Mouse (Mus musculus): ENCODE data around the gene Proser3. TPM values are rescaled to one million over a fixed set of nuclear protein-coding genes. Genes with fewer than 3 reads are reported as not detected.
A peak's percentile ranks its signal among the peaks of the same experiment; 100 is the strongest.

The Proser3 gene
- polyA plus RNA-seq, 1 experiment from 2014 or later, result 6.7 TPM

- Histone ChIP-seq H3K9me3 (no peaks in the 10 kb centered on the region), H3K27me3 (peaks cover 9% of the 10 kb centered on the region; the same call in 1 of the 2 replicates), H3K4me1 (replicated peaks) (peaks cover 40% of the 10 kb centered on the region), H3K9ac (no peak overlapping the region), H3K27ac (replicated peaks) (no peak overlapping the region), H3K4me3 (no peak overlapping the region), H3K4me2 (no peak overlapping the region), H3K36me3 (peaks cover 39% of the 10 kb centered on the region)
- ATAC-seq (ENCODE audit: low read depth), result no peak
- WGBS, result 95% methylated on average over 18 of the region's 18 CpGs
These were observed 4.9 kb upstream of the Proser3 start for GRCm38 (mm10) chr7:30556894-30557536.

- Histone ChIP-seq H3K9ac (peak overlapping the region; percentile 70), H3K36me3 (peaks cover 41% of the 10 kb centered on the region), H3K27me3 (peaks cover 9% of the 10 kb centered on the region; the same call in 1 of the 2 replicates), H3K4me3 (peak overlapping the region; percentile 64; the same call in 1 of the 2 replicates), H3K4me1 (replicated peaks) (peaks cover 32% of the 10 kb centered on the region), H3K4me2 (peak overlapping the region; percentile 87), H3K9me3 (no peaks in the 10 kb centered on the region), H3K27ac (replicated peaks) (no peak overlapping the region)
- WGBS, result 85% methylated on average over 22 of the region's 22 CpGs
- no peak for ATAC-seq (ENCODE audit: low read depth)
These were observed 1.9 kb upstream of the Proser3 start for GRCm38 (mm10) chr7:30553810-30554584.

- H3K9me3 ChIP-seq, result no peaks in the 10 kb centered on the region
- peaks cover 23% of the 10 kb centered on the region for H3K4me1 ChIP-seq (replicated peaks)
- H3K9ac ChIP-seq, result peak overlapping the region; percentile 70
- peaks cover 9% of the 10 kb centered on the region; the same call in 1 of the 2 replicates for H3K27me3 ChIP-seq
- peaks cover 48% of the 10 kb centered on the region for H3K36me3 ChIP-seq
- peak overlapping the region; percentile 64 for H3K4me3 ChIP-seq
- H3K27ac ChIP-seq (replicated peaks), result peak overlapping the region; percentile 93
- H3K4me2 ChIP-seq, result peak overlapping the region; percentile 87
- WGBS, result 8% methylated on average over 23 of the region's 23 CpGs
- ATAC-seq (ENCODE audit: low read depth), result no peak
These were observed 1.0 kb upstream of the Proser3 start for GRCm38 (mm10) chr7:30553021-30553589.

- peak overlapping the region; percentile 64 for H3K4me3 ChIP-seq
- peak overlapping the region; percentile 72 for H3K9ac ChIP-seq
- H3K4me2 ChIP-seq, result peak overlapping the region; percentile 87
- H3K4me1 ChIP-seq (replicated peaks), result peaks cover 18% of the 10 kb centered on the region
- peaks cover 9% of the 10 kb centered on the region; the same call in 1 of the 2 replicates for H3K27me3 ChIP-seq
- no peaks in the 10 kb centered on the region for H3K9me3 ChIP-seq
- peak overlapping the region; percentile 93 for H3K27ac ChIP-seq (replicated peaks)
- 5% methylated on average over 10 of the region's 10 CpGs for WGBS
- H3K36me3 ChIP-seq, result peaks cover 38% of the 10 kb centered on the region
- peak; percentile 70 for ATAC-seq (ENCODE audit: low read depth)
These were observed 526 bp downstream of the Proser3 start for GRCm38 (mm10) chr7:30551445-30552101.

DNA sequence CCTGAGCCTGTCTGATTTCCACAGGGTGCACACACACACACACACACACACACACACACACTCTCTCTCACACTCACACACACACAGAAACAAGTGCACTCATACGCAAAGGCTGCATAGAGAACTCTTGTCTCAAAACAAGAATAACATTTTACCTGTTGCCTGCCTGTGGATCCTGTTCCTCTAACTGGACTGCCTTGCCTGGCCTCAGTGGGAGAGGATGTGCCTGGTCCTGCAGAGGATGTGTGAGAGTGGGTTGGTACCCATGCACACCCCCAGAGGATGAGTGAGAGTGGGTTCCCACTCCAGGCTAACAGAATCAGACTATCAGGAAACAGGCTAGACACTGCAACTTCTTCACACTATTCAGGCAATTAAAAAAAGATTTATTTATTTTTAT, 1.5 kb downstream of the Proser3 start:
- peaks cover 9% of the 10 kb centered on the region; the same call in 1 of the 2 replicates for H3K27me3 ChIP-seq
- H3K4me3 ChIP-seq, result no peak overlapping the region
- WGBS, result 100% methylated on average over 1 of the region's 1 CpGs
- no peaks in the 10 kb centered on the region for H3K9me3 ChIP-seq
- ATAC-seq (ENCODE audit: low read depth), result no peak
- H3K9ac ChIP-seq, result no peak overlapping the region
- H3K4me1 ChIP-seq (replicated peaks), result peaks cover 18% of the 10 kb centered on the region
- H3K4me2 ChIP-seq, result no peak overlapping the region
- H3K27ac ChIP-seq (replicated peaks), result no peak overlapping the region
- H3K36me3 ChIP-seq, result peaks cover 37% of the 10 kb centered on the region

GRCm38 (mm10) chr7:30549880-30550279, 2.2 kb downstream of the Proser3 start:
- Histone ChIP-seq H3K27me3 (peaks cover 9% of the 10 kb centered on the region; the same call in 1 of the 2 replicates), H3K4me1 (replicated peaks) (peaks cover 18% of the 10 kb centered on the region), H3K9me3 (no peaks in the 10 kb centered on the region), H3K9ac (no peak overlapping the region), H3K27ac (replicated peaks) (no peak overlapping the region), H3K4me3 (no peak overlapping the region), H3K36me3 (peaks cover 33% of the 10 kb centered on the region), H3K4me2 (no peak overlapping the region)
- ATAC-seq (ENCODE audit: low read depth), result no peak
- 97% methylated on average over 2 of the region's 2 CpGs for WGBS

- no peak for ATAC-seq (ENCODE audit: low read depth)
- Histone ChIP-seq H3K4me1 (replicated peaks) (no peaks in the 10 kb centered on the region), H3K27me3 (no peaks in the 10 kb centered on the region), H3K36me3 (peaks cover 50% of the 10 kb centered on the region), H3K4me3 (no peak overlapping the region), H3K9me3 (no peaks in the 10 kb centered on the region), H3K9ac (no peak overlapping the region), H3K27ac (replicated peaks) (no peak overlapping the region), H3K4me2 (no peak overlapping the region)
- WGBS, result 88% methylated on average over 2 of the region's 2 CpGs
These were observed 7.8 kb downstream of the Proser3 start for GRCm38 (mm10) chr7:30544327-30544726.

DNA sequence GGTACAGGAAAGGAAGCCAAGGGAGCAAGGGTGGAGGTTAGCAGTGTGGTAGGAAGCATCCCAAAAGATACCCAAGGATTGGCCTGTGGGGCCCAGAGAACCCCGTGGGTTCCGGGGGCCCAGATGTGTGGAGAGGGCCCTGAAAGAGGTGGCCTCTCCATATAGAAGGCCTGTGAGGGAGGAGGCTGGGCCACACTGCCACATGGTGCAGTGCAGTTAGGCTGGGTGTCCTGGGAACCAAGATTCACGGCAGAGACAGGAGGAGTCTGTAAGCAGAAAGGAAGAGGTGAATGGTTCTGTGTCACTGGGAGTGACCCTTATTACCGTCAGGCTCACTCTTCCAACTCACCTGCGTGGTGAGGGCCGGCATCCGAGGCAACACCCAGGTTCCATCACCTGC, 11.5 kb downstream of the Proser3 start:
- Histone ChIP-seq H3K4me1 (replicated peaks) (peaks cover 5% of the 10 kb centered on the region), H3K4me2 (no peak overlapping the region), H3K9ac (no peak overlapping the region), H3K36me3 (peaks cover 32% of the 10 kb centered on the region), H3K9me3 (no peaks in the 10 kb centered on the region), H3K4me3 (no peak overlapping the region), H3K27ac (replicated peaks) (no peak overlapping the region), H3K27me3 (no peaks in the 10 kb centered on the region)
- 90% methylated on average over 7 of the region's 7 CpGs for WGBS
- no peak for ATAC-seq (ENCODE audit: low read depth)

DNA sequence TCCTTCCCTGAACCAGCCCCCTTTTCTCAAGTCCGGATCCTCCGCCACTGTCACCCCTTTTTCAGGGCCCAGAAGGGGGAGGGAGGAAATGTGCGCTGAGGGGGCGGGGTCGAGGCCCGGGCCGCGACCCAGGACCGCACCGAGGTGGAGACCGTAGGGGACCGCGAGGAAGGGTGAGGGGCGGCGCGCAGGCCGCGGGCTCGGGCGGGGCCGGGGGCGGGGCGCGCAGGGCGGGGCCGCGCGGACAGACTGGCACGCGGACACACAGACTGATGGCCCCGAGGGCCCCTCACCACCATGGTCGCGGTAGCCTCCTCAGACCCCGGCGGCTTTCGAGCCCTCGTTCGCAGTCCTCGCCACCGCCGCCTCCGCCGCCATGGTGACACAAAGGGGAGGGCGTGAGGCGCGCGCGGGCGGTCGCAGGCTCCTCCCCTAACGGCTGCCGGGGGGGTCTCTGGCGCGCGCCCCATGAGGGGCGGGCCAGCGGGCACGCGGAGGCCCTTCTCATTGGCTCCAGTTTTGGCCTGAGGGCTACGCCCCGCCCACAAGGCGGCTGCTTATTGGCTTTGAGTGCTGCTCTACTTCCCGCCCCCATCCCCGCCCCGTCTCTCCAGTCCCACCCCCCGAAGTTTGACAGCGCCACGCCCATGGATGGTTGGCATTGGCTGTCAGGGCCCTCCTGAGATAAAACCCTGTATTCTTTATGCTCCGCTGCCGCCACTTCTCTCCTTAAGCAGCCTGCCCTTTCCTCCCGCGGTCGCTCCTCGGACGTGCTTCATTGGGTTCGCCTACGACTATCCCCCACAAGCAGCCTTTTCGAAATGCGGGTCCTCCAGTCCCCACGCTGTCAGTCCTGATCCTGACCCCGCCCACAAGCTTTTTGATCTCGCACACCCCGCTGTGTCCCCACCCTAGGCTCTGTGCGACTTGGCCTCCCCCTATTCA, 17.2 kb downstream of the Proser3 start, which contains the start of gene Arhgap33:
TSS of gene Arhgap33 (minus strand) at position 428 of the 945 bp plus-strand sequence.
- Histone ChIP-seq H3K36me3 (peaks cover 35% of the 10 kb centered on the region), H3K4me1 (replicated peaks) (peaks cover 44% of the 10 kb centered on the region), H3K9me3 (no peaks in the 10 kb centered on the region), H3K27me3 (no peaks in the 10 kb centered on the region), H3K27ac (replicated peaks) (peak within 1 kb of the TSS; percentile 92), H3K4me2 (peak within 1 kb of the TSS; percentile 72), H3K9ac (peak within 1 kb of the TSS; percentile 95), H3K4me3 (peak within 1 kb of the TSS; percentile 72)
- WGBS, result under 1% methylated on average over 83 of the region's 84 CpGs
- ATAC-seq (ENCODE audit: low read depth), result peak; percentile 91

- peak; percentile 60 for ATAC-seq (ENCODE audit: low read depth)
- Histone ChIP-seq H3K4me2 (peak overlapping the region; percentile 72), H3K36me3 (peaks cover 35% of the 10 kb centered on the region), H3K27ac (replicated peaks) (peak overlapping the region; percentile 92), H3K9ac (peak overlapping the region; percentile 95), H3K4me1 (replicated peaks) (peaks cover 44% of the 10 kb centered on the region), H3K27me3 (no peaks in the 10 kb centered on the region), H3K9me3 (no peaks in the 10 kb centered on the region), H3K4me3 (peak overlapping the region; percentile 72)
- 3% methylated on average over 26 of the region's 26 CpGs for WGBS
These were observed 18.0 kb downstream of the Proser3 start for GRCm38 (mm10) chr7:30533941-30534632.

All from neural tube, embryonic 13.5 days (tissue).